Mouse (Mus musculus): Measurements from ENCODE around the gene Cyp11a1. TPM values are rescaled to one million over a fixed set of nuclear protein-coding genes. Genes with fewer than 3 reads are reported as not detected.

The Cyp11a1 gene
- 367 TPM for polyA plus RNA-seq (2014; fragmentation: Illumina TruSeq; extraction: RNeasy Lipid Tissue Mini Kit (QIAGEN cat#74804))

GRCm38 (mm10) chr9:58005753-58006461 lies at the start of gene Cyp11a1:
TSS of gene Cyp11a1 (plus strand) at chr9:58006411.

GRCm38 (mm10) chr9:58063531-58063930 lies 57.3 kb downstream of the Cyp11a1 start, which contains the start of gene Stra6:
TSS of gene Stra6 (plus strand) at chr9:58063788.

Other genes starting within 250 kb of the Cyp11a1 start
- 46.3 TPM for gene Clk3, start 240.6 kb upstream of the Cyp11a1 start, polyA plus RNA-seq (2014; fragmentation: Illumina TruSeq; extraction: RNeasy Lipid Tissue Mini Kit (QIAGEN cat#74804))
- 0.86 TPM for gene Arid3b, start 169.6 kb upstream of the Cyp11a1 start, polyA plus RNA-seq (2014; fragmentation: Illumina TruSeq; extraction: RNeasy Lipid Tissue Mini Kit (QIAGEN cat#74804))
- 50.8 TPM for gene Ubl7, start 95.4 kb upstream of the Cyp11a1 start, polyA plus RNA-seq (2014; fragmentation: Illumina TruSeq; extraction: RNeasy Lipid Tissue Mini Kit (QIAGEN cat#74804))
- gene Sema7a, start 66.3 kb upstream of the Cyp11a1 start, polyA plus RNA-seq (2014; fragmentation: Illumina TruSeq; extraction: RNeasy Lipid Tissue Mini Kit (QIAGEN cat#74804)) = 10.1 TPM
- 3.3 TPM for gene Stra6, start 57.4 kb downstream of the Cyp11a1 start, polyA plus RNA-seq (2014; fragmentation: Illumina TruSeq; extraction: RNeasy Lipid Tissue Mini Kit (QIAGEN cat#74804))
- 0.68 TPM for gene Ccdc33, start 112.4 kb downstream of the Cyp11a1 start, polyA plus RNA-seq (2014; fragmentation: Illumina TruSeq; extraction: RNeasy Lipid Tissue Mini Kit (QIAGEN cat#74804))
- 7.6 TPM for gene Islr, start 197.9 kb downstream of the Cyp11a1 start, polyA plus RNA-seq (2014; fragmentation: Illumina TruSeq; extraction: RNeasy Lipid Tissue Mini Kit (QIAGEN cat#74804))
- gene Islr2, start 197.9 kb downstream of the Cyp11a1 start, polyA plus RNA-seq (2014; fragmentation: Illumina TruSeq; extraction: RNeasy Lipid Tissue Mini Kit (QIAGEN cat#74804)) = not detected
- 5.3 TPM for gene Pml, start 243.4 kb downstream of the Cyp11a1 start, polyA plus RNA-seq (2014; fragmentation: Illumina TruSeq; extraction: RNeasy Lipid Tissue Mini Kit (QIAGEN cat#74804))
- gene Stoml1, start 246.8 kb downstream of the Cyp11a1 start, polyA plus RNA-seq (2014; fragmentation: Illumina TruSeq; extraction: RNeasy Lipid Tissue Mini Kit (QIAGEN cat#74804)) = 5.9 TPM

Measured in ovary, adult 10 weeks (tissue).